Mouse (Mus musculus) stomach, postnatal 0 days (tissue): ENCODE data around the gene Zfp93. TPM values are rescaled to one million over a fixed set of nuclear protein-coding genes. Genes with fewer than 3 reads are reported as not detected.

Source experiments
- ATAC-seq: fragments of 200-750 bp; cut with Nextera tagmentation; 2 replicates; pipeline ENCODE4 v1.8.0; 2017; ENCODE audit not compliant: low FRiP score, low TSS enrichment
- DNase-seq: peaks from one replicate; pipeline ENCODE4 v3.0.0-alpha.2; 2016; ENCODE audit warnings: low spot score
- H3K27ac ChIP-seq: fragments of 300-500 bp; sonication (generic); replicated peaks from 2 replicates; pipeline ENCODE4 v1.5.1; 2014; ENCODE audit warnings: mild to moderate bottlenecking, control low read depth
- H3K27me3 ChIP-seq: fragments of 300-500 bp; sonication (generic); 2 replicates; pipeline ENCODE4 v1.6.1; 2014; ENCODE audit warnings: low read length; ENCODE audit not compliant: control insufficient read depth, insufficient read depth
- H3K36me3 ChIP-seq: fragments of 300-500 bp; sonication (generic); 2 replicates; pipeline ENCODE4 v1.6.1; 2014; ENCODE audit warnings: low read length, mixed read lengths; ENCODE audit not compliant: control insufficient read depth, insufficient read depth
- H3K4me1 ChIP-seq: fragments of 300-500 bp; sonication (generic); replicated peaks from 2 replicates; pipeline ENCODE4 v1.6.1; 2014; ENCODE audit warnings: antibody characterized with exemption; ENCODE audit not compliant: control insufficient read depth, insufficient read depth
- H3K4me2 ChIP-seq: fragments of 300-500 bp; sonication (generic); replicated peaks from 2 replicates; pipeline ENCODE4 v1.6.1; 2014; ENCODE audit warnings: low read depth, mild to moderate bottlenecking, control low read depth, moderate library complexity
- H3K4me3 ChIP-seq: fragments of 300-500 bp; sonication (generic); 2 replicates; pipeline ENCODE4 v1.5.1; 2014; ENCODE audit warnings: low read depth, low read length, control low read depth
- H3K9ac ChIP-seq: fragments of 300-500 bp; sonication (generic); 2 replicates; pipeline ENCODE4 v1.6.1; 2014; ENCODE audit warnings: mild to moderate bottlenecking, low read length, control low read depth, mixed read lengths
- H3K9me3 ChIP-seq: fragments of 300-500 bp; sonication (generic); 2 replicates; pipeline ENCODE4 v1.6.1; 2016; ENCODE audit warnings: low read length; ENCODE audit not compliant: control insufficient read depth
- CTCF ChIP-seq: IDR thresholded peaks from 2 replicates; pipeline ENCODE4 v1.5.1; 2016; ENCODE audit warnings: antibody characterized with exemption, low read depth, mild to moderate bottlenecking, moderate library complexity
- EP300 ChIP-seq: optimal IDR thresholded peaks from 2 replicates; pipeline ENCODE3; 2016; ENCODE audit warnings: antibody characterized with exemption
- WGBS: fragments of 180-500 bp; shearing (Covaris S2); extraction: QIAGEN DNeasy Blood & Tissue Kit; methylation state at CpG from one replicate; pipeline ENCODE4 v1.1.7; 2014; 5-methylcytosine and 5-hydroxymethylcytosine counted together
- polyA plus RNA-seq: library from polyadenylated mRNA; unstranded; fragments of >200 nt; fragmentation: Nextera tagmentation; extraction: Ambion mirVana; gene quantifications from 2 replicates; pipeline ENCODE4 v1.2.1, GENCODE M21; 2015

The Zfp93 gene
- polyA plus RNA-seq, 1 experiment from 2014 or later: 4.3 TPM

GRCm38 (mm10) chr7:24294763-24295162 is 24.5 kb downstream of the Zfp93 start:
- no peak overlapping the region for H3K4me3 ChIP-seq
- TF ChIP-seq EP300: no peak
- TF ChIP-seq CTCF: no peak
- DNase-seq: no peak
- H3K9me3 ChIP-seq: no peaks in the 10 kb centered on the region
- H3K9ac ChIP-seq: no peak overlapping the region
- H3K36me3 ChIP-seq: peaks cover 30% of the 10 kb centered on the region
- H3K27me3 ChIP-seq: no peaks in the 10 kb centered on the region
- H3K4me2 ChIP-seq: no peak overlapping the region
- no peak overlapping the region for H3K27ac ChIP-seq
- no peaks in the 10 kb centered on the region for H3K4me1 ChIP-seq
- no peak for ATAC-seq
- 95% methylated on average over 4 of the region's 4 CpGs for WGBS

- no peaks in the 10 kb centered on the region for H3K9me3 ChIP-seq
- H3K27me3 ChIP-seq: no peaks in the 10 kb centered on the region
- DNase-seq (no peak), ATAC-seq (no peak)
- H3K4me1 ChIP-seq: no peaks in the 10 kb centered on the region
- H3K27ac ChIP-seq: no peak overlapping the region
- no peak for TF ChIP-seq CTCF
- TF ChIP-seq EP300: no peak
- peaks cover 28% of the 10 kb centered on the region for H3K36me3 ChIP-seq
- 96% methylated on average over 7 of the region's 7 CpGs for WGBS
- H3K4me3 ChIP-seq: no peak overlapping the region
- H3K9ac ChIP-seq: no peak overlapping the region
- H3K4me2 ChIP-seq: no peak overlapping the region
Observed at GRCm38 (mm10) chr7:24295376-24295775, 25.2 kb downstream of the Zfp93 start.

- 97% methylated on average over 7 of the region's 7 CpGs for WGBS
- ATAC-seq (no peak), DNase-seq (no peak)
- TF ChIP-seq EP300 (no peak), CTCF (no peak)
- Histone ChIP-seq H3K4me2 (no peak overlapping the region), H3K4me3 (no peak overlapping the region), H3K4me1 (no peaks in the 10 kb centered on the region; the same call in 1 of the 2 replicates), H3K36me3 (peaks cover 22% of the 10 kb centered on the region), H3K27ac (no peak overlapping the region), H3K9ac (no peak overlapping the region), H3K27me3 (no peaks in the 10 kb centered on the region), H3K9me3 (no peaks in the 10 kb centered on the region)
Observed at GRCm38 (mm10) chr7:24296386-24296785, 26.2 kb downstream of the Zfp93 start.

- WGBS: 94% methylated on average over 15 of the region's 15 CpGs
- Histone ChIP-seq H3K27me3 (no peaks in the 10 kb centered on the region), H3K4me1 (no peaks in the 10 kb centered on the region; the same call in 1 of the 2 replicates), H3K27ac (no peak overlapping the region), H3K36me3 (peaks cover 13% of the 10 kb centered on the region), H3K4me2 (no peak overlapping the region), H3K9ac (0 out of 2 replicates have a peak overlapping the region, but pooled peaks have one; percentile 67), H3K9me3 (no peaks in the 10 kb centered on the region), H3K4me3 (no peak overlapping the region)
- TF ChIP-seq EP300 (no peak), CTCF (no peak)
- ATAC-seq (no peak), DNase-seq (no peak)
Observed at GRCm38 (mm10) chr7:24297361-24298095, 27.3 kb downstream of the Zfp93 start.

GRCm38 (mm10) chr7:24298635-24298972 is 28.4 kb downstream of the Zfp93 start:
- ATAC-seq (0 out of 2 replicates have a peak, but pooled peaks have one; percentile 2), DNase-seq (no peak)
- no peak for TF ChIP-seq EP300
- no peak for TF ChIP-seq CTCF
- Histone ChIP-seq H3K9me3 (no peaks in the 10 kb centered on the region), H3K4me2 (peak overlapping the region; percentile 90), H3K27ac (peak overlapping the region; percentile 85; the same call in 1 of the 2 replicates), H3K36me3 (peaks cover 13% of the 10 kb centered on the region), H3K9ac (peak overlapping the region; percentile 67), H3K27me3 (no peaks in the 10 kb centered on the region), H3K4me1 (no peaks in the 10 kb centered on the region; the same call in 1 of the 2 replicates), H3K4me3 (peak overlapping the region; percentile 72)
- 1% methylated on average over 12 of the region's 12 CpGs for WGBS
